Mouse (Mus musculus) bone marrow macrophage, adult 2 months (primary cell): ENCODE data around the gene Tmem8b. TPM values are rescaled to one million over a fixed set of nuclear protein-coding genes. Genes with fewer than 3 reads are reported as not detected.
A peak's percentile ranks its signal among the peaks of the same experiment; 100 is the strongest.

ENCODE experiments used
- H3K27ac ChIP-seq: 2 replicates; pipeline ENCODE4 v1.5.1; 2012; ENCODE audit warnings: low read depth, low read length; ENCODE audit not compliant: insufficient read depth
- H3K4me1 ChIP-seq: 2 replicates; pipeline ENCODE4 v1.6.1; 2012; ENCODE audit warnings: low read length; ENCODE audit not compliant: control insufficient read depth, insufficient read depth
- H3K4me3 ChIP-seq: 2 replicates; pipeline ENCODE4 v1.5.1; 2012; ENCODE audit warnings: mild to moderate bottlenecking, low read length, moderate library complexity; ENCODE audit not compliant: insufficient read depth
- CTCF ChIP-seq: IDR thresholded peaks from 2 replicates; pipeline ENCODE4 v1.5.1; 2012; ENCODE audit warnings: low read depth, mild to moderate bottlenecking, low read length, moderate library complexity
- POLR2A ChIP-seq: IDR thresholded peaks from 2 replicates; pipeline ENCODE4 v1.6.1; 2012; ENCODE audit warnings: mild to moderate bottlenecking, low read depth, low read length, borderline replicate concordance
- polyA plus RNA-seq: library from polyadenylated mRNA; stranded (reverse); fragments of >200 nt; gene quantifications from 2 replicates; pipeline ENCODE4 v1.2.4, GENCODE M21; 2012; ENCODE audit not compliant: missing spikeins, insufficient read depth, insufficient read length

The Tmem8b gene
- polyA plus RNA-seq, 1 experiment: 2.4 TPM

GRCm38 (mm10) chr4:43633736-43634135, 35.0 kb upstream of the Tmem8b start:
- Histone ChIP-seq H3K4me1 (no peaks in the 10 kb centered on the region), H3K4me3 (no peak overlapping the region), H3K27ac (no peak overlapping the region)
- TF ChIP-seq CTCF: no peak

GRCm38 (mm10) chr4:43634621-43635374, 34.0 kb upstream of the Tmem8b start:
- no peak overlapping the region for H3K27ac ChIP-seq
- TF ChIP-seq POLR2A: no peak
- no peak for TF ChIP-seq CTCF
- no peaks in the 10 kb centered on the region for H3K4me1 ChIP-seq
- H3K4me3 ChIP-seq: no peak overlapping the region

GRCm38 (mm10) chr4:43636751-43637150, 32.0 kb upstream of the Tmem8b start:
- no peaks in the 10 kb centered on the region for H3K4me1 ChIP-seq
- H3K27ac ChIP-seq: no peak overlapping the region
- H3K4me3 ChIP-seq: no peak overlapping the region
- TF ChIP-seq POLR2A (no peak), CTCF (no peak)

- Histone ChIP-seq H3K4me1 (no peaks in the 10 kb centered on the region), H3K27ac (no peak overlapping the region), H3K4me3 (no peak overlapping the region)
- TF ChIP-seq CTCF: no peak
- no peak for TF ChIP-seq POLR2A
Observed at GRCm38 (mm10) chr4:43640076-43640475, 28.7 kb upstream of the Tmem8b start.

- no peak overlapping the region for H3K4me3 ChIP-seq
- no peaks in the 10 kb centered on the region for H3K4me1 ChIP-seq
- H3K27ac ChIP-seq: no peak overlapping the region
- TF ChIP-seq CTCF: no peak
- TF ChIP-seq POLR2A: no peak
Observed at GRCm38 (mm10) chr4:43640491-43640890, 28.3 kb upstream of the Tmem8b start.

GRCm38 (mm10) chr4:43649783-43650182, 19.0 kb upstream of the Tmem8b start:
- no peaks in the 10 kb centered on the region for H3K4me1 ChIP-seq
- TF ChIP-seq CTCF: 0 out of 2 replicates have a peak, but pooled peaks have one; percentile 25
- TF ChIP-seq POLR2A: no peak
- no peak overlapping the region for H3K4me3 ChIP-seq
- no peak overlapping the region for H3K27ac ChIP-seq

GRCm38 (mm10) chr4:43652726-43653125, 16.0 kb upstream of the Tmem8b start:
- no peak for TF ChIP-seq POLR2A
- no peak for TF ChIP-seq CTCF
- H3K4me1 ChIP-seq: peaks cover 3% of the 10 kb centered on the region
- no peak overlapping the region for H3K27ac ChIP-seq
- H3K4me3 ChIP-seq: no peak overlapping the region

GRCm38 (mm10) chr4:43653161-43654015, 15.4 kb upstream of the Tmem8b start, which contains the start of gene Spag8:
Gene Spag8, minus strand, starts transcription at chr4:43653594.
- peaks cover 3% of the 10 kb centered on the region for H3K4me1 ChIP-seq
- H3K4me3 ChIP-seq: no peak within 1 kb of the TSS

GRCm38 (mm10) chr4:43655656-43656338, 13.0 kb upstream of the Tmem8b start:
- no peak overlapping the region for H3K27ac ChIP-seq
- peak overlapping the region; percentile 80 for H3K4me3 ChIP-seq
- H3K4me1 ChIP-seq: peaks cover 3% of the 10 kb centered on the region
- TF ChIP-seq CTCF (no peak), POLR2A (no peak)

More at GRCm38 (mm10) chr4:43653161-43654015, 15.4 kb upstream of the Tmem8b start, which contains the start of gene Spag8:
- no peak for TF ChIP-seq POLR2A
- TF ChIP-seq CTCF: no peak
- no peak within 1 kb of the TSS for H3K27ac ChIP-seq
